Mouse (Mus musculus) megakaryocyte, adult 5-6 weeks (primary cell): ENCODE data around the gene Rap1gap2. TPM values are rescaled to one million over a fixed set of nuclear protein-coding genes. Genes with fewer than 3 reads are reported as not detected.

Source experiments
- ATAC-seq: 2 replicates; pipeline ENCODE4 v1.8.0; 2016; ENCODE audit warnings: mild to moderate bottlenecking, inconsistent platforms; ENCODE audit not compliant: poor library complexity, severe bottlenecking
- total RNA-seq, 2 experiments: library from RNA; stranded (forward) in 1 of 2; stranded (reverse) in 1 of 2; fragments of 153-499, 151-499 nt in 1 of 2; fragments of 221-1000, 200-1000 nt in 1 of 2; gene quantifications; 2 replicates each; pipeline versions ENCODE4 v1.2.3 to v1.2.4; 2015 to 2017

Gene Rap1gap2
- total RNA-seq, 2 experiments from 2014 or later, result 22.3 to 34.3 TPM

GRCm38 (mm10) chr11:74623693-74624092 is 13.0 kb upstream of the Rap1gap2 start:
- no peak for ATAC-seq

GRCm38 (mm10) chr11:74621974-74622669 is 11.4 kb upstream of the Rap1gap2 start:
- no peak for ATAC-seq

GRCm38 (mm10) chr11:74619956-74620300 is 9.2 kb upstream of the Rap1gap2 start:
- ATAC-seq, result no peak

GRCm38 (mm10) chr11:74619201-74619955 is 8.7 kb upstream of the Rap1gap2 start, which contains the start of gene Ccdc92b:
Gene Ccdc92b, plus strand, starts transcription at chr11:74619605.
- peak; percentile 71 for ATAC-seq

GRCm38 (mm10) chr11:74615571-74615970 is 4.9 kb upstream of the Rap1gap2 start:
- ATAC-seq, result no peak

GRCm38 (mm10) chr11:74613428-74613827 is 2.7 kb upstream of the Rap1gap2 start:
- ATAC-seq, result no peak

- no peak for ATAC-seq
Observed at GRCm38 (mm10) chr11:74611437-74611836, 722 bp upstream of the Rap1gap2 start.

- no peak for ATAC-seq
Observed at GRCm38 (mm10) chr11:74610068-74610467, 647 bp downstream of the Rap1gap2 start.

GRCm38 (mm10) chr11:74602286-74602685 is 8.4 kb downstream of the Rap1gap2 start:
- no peak for ATAC-seq

- no peak for ATAC-seq
Observed at GRCm38 (mm10) chr11:74597990-74598337, 12.8 kb downstream of the Rap1gap2 start.

- ATAC-seq, result no peak
Observed at GRCm38 (mm10) chr11:74597283-74597989, 13.3 kb downstream of the Rap1gap2 start.

GRCm38 (mm10) chr11:74592246-74592645 is 18.5 kb downstream of the Rap1gap2 start:
- no peak for ATAC-seq

- no peak for ATAC-seq
Observed at GRCm38 (mm10) chr11:74590691-74591090, 20.0 kb downstream of the Rap1gap2 start.

- ATAC-seq, result no peak
Observed at GRCm38 (mm10) chr11:74590239-74590596, 20.5 kb downstream of the Rap1gap2 start.

- ATAC-seq, result no peak
Observed at GRCm38 (mm10) chr11:74589401-74590238, 21.1 kb downstream of the Rap1gap2 start.

GRCm38 (mm10) chr11:74586401-74586800 is 24.3 kb downstream of the Rap1gap2 start:
- ATAC-seq, result no peak

GRCm38 (mm10) chr11:74584946-74585723 is 25.6 kb downstream of the Rap1gap2 start:
- ATAC-seq, result no peak

- ATAC-seq, result no peak
Observed at GRCm38 (mm10) chr11:74583824-74584349, 26.8 kb downstream of the Rap1gap2 start.

GRCm38 (mm10) chr11:74582464-74582863 is 28.3 kb downstream of the Rap1gap2 start:
- ATAC-seq, result no peak

- ATAC-seq, result peak; percentile 68
Observed at GRCm38 (mm10) chr11:74581333-74581732, 29.4 kb downstream of the Rap1gap2 start.
